Mouse (Mus musculus) embryonic fibroblast, embryonic 13.5 days (primary cell): ENCODE measurements around the gene Olfr1040. TPM values are rescaled to one million over a fixed set of nuclear protein-coding genes. Genes with fewer than 3 reads are reported as not detected.
"Not testable (repeated sequence)": the region's sequence is repeated elsewhere in the genome, so short reads cannot be mapped to it uniquely, and the experiment has no call there.

Source experiments
- H3K27ac ChIP-seq: 2 replicates; pipeline ENCODE4 v1.5.1; 2012; ENCODE audit warnings: low read length, control low read depth, inconsistent platforms; ENCODE audit not compliant: insufficient read depth
- H3K4me1 ChIP-seq: 2 replicates; pipeline ENCODE4 v1.6.1; 2011; ENCODE audit warnings: low read length; ENCODE audit not compliant: control insufficient read depth, insufficient read depth
- H3K4me3 ChIP-seq: 2 replicates; pipeline ENCODE4 v1.5.1; 2011; ENCODE audit warnings: mild to moderate bottlenecking, control low read depth, low read length; ENCODE audit not compliant: insufficient read depth
- CTCF ChIP-seq: IDR thresholded peaks from 2 replicates; pipeline ENCODE4 v1.5.1; 2011; ENCODE audit warnings: mild to moderate bottlenecking, control low read depth, low read length, moderate library complexity, borderline replicate concordance; ENCODE audit not compliant: insufficient read depth
- POLR2A ChIP-seq: IDR thresholded peaks from 2 replicates; pipeline ENCODE4 v1.6.1; 2011; ENCODE audit warnings: low read depth, mild to moderate bottlenecking, control low read depth, low read length, moderate library complexity
- polyA plus RNA-seq: library from polyadenylated mRNA; stranded (reverse); fragments of >200 nt; gene quantifications from 2 replicates; pipeline ENCODE4 v1.2.4, GENCODE M21; 2011; ENCODE audit warnings: low read depth; ENCODE audit not compliant: missing spikeins, insufficient read length

Olfr1040 gene
- not detected in 2 replicates for polyA plus RNA-seq

DNA sequence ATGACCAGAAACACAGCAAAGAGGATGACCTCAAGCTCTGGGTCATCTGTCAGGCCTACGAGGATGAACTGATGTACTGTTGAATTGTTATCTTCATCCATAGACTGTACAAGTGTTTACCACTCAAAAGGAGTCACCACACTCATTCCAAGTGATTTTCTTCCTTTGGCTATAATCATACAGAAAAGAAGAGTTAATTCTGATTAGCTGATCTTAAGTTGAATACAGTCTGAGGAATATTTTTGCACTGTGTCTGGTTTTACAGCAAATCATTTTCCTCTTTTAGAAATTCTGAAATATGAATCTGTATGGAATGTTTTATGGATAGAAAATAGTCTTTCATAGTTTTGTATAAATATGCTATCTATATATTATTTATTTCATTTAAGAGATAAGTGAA is at the start of gene Olfr1040:
TSS of gene Olfr1040 (minus strand) at position 101 of the 400 bp plus-strand sequence.
- Histone ChIP-seq H3K27ac (no peak within 1 kb of the TSS), H3K4me1 (no peaks in the 10 kb centered on the region), H3K4me3 (no peak within 1 kb of the TSS)
- TF ChIP-seq POLR2A (no peak), CTCF (no peak)

- TF ChIP-seq CTCF (no peak), POLR2A (no peak)
- Histone ChIP-seq H3K4me3 (no peak overlapping the region), H3K27ac (no peak overlapping the region), H3K4me1 (no peaks in the 10 kb centered on the region)
Measured at GRCm38 (mm10) chr2:86195863-86196262, 49.3 kb upstream of the Olfr1040 start.

- TF ChIP-seq CTCF (no peak), POLR2A (no peak)
- Histone ChIP-seq H3K27ac (no peak within 1 kb of the TSS), H3K4me3 (no peak within 1 kb of the TSS), H3K4me1 (no peaks in the 10 kb centered on the region)
Measured at GRCm38 (mm10) chr2:86185583-86185982, 39.1 kb upstream of the Olfr1040 start, which contains the start of gene Olfr52. Gene Olfr52 (minus strand): TSS chr2:86185683.

GRCm38 (mm10) chr2:86179950-86180349 is 33.4 kb upstream of the Olfr1040 start:
- TF ChIP-seq POLR2A (no peak), CTCF (no peak)
- H3K4me3 ChIP-seq = no peak overlapping the region
- H3K4me1 ChIP-seq = no peaks in the 10 kb centered on the region
- no peak overlapping the region for H3K27ac ChIP-seq

DNA sequence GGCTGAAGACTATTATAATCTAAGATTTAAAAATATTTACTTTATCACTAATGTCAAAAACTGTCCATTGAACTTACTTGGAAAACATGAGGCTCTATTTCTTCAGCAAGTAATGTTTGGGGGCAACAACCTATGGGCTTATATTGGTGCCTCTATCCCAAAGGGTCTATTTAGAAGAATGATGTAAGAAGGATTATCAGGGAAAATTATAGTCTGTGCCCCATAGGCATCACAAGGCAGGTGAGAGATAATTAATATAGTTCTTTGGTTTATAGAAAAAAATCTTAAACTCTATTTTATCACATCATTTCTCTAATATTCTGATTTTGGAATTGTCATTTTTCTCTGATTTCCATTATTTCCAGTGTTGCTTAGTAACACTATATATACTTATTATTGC is 31.2 kb upstream of the Olfr1040 start, which contains the start of gene Olfr1044:
TSS of gene Olfr1044 (minus strand) at position 101 of the 400 bp plus-strand sequence.
- TF ChIP-seq CTCF (no peak), POLR2A (no peak)
- no peaks in the 10 kb centered on the region for H3K4me1 ChIP-seq
- no peak within 1 kb of the TSS for H3K4me3 ChIP-seq
- no peak within 1 kb of the TSS for H3K27ac ChIP-seq

GRCm38 (mm10) chr2:86175422-86175821 is 28.9 kb upstream of the Olfr1040 start:
- H3K27ac ChIP-seq, H3K4me3 ChIP-seq, H3K4me1 ChIP-seq: not testable (repeated sequence)

- Histone ChIP-seq H3K4me1 (no peaks in the 10 kb centered on the region), H3K4me3 (no peak within 1 kb of the TSS), H3K27ac (no peak within 1 kb of the TSS)
- no peak for TF ChIP-seq POLR2A
- no peak for TF ChIP-seq CTCF
Measured at GRCm38 (mm10) chr2:86167422-86167821, 20.9 kb upstream of the Olfr1040 start, which contains the start of gene Olfr1043. Gene Olfr1043 (minus strand): TSS chr2:86167522.

- no peak for TF ChIP-seq CTCF
- TF ChIP-seq POLR2A = no peak
- no peaks in the 10 kb centered on the region for H3K4me1 ChIP-seq
- no peak within 1 kb of the TSS for H3K27ac ChIP-seq
- no peak within 1 kb of the TSS for H3K4me3 ChIP-seq
Measured at GRCm38 (mm10) chr2:86161738-86162137, 15.2 kb upstream of the Olfr1040 start, which contains the start of gene Olfr1042. Gene Olfr1042 (minus strand): TSS chr2:86161838.

DNA sequence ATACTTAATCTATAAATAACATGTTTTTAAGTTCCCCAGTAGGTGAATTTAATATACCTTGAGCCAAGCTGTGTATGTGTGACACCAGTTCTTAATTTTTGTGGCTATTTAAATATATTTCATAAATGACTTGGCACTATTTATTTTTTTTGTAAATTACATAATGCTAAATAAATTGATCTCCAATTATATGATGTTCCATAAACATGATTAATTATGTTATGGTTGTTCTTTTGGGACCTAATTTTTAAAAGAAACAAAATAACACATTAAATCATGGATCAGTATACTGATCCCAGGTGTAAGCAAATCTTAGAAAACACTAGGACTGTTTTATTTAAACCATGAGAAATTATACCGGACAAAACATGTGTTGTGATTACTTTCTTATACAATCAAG is 10.7 kb downstream of the Olfr1040 start, which contains the start of gene Olfr1039:
TSS of gene Olfr1039 (minus strand) at position 101 of the 400 bp plus-strand sequence.
- TF ChIP-seq CTCF (no peak), POLR2A (no peak)
- no peaks in the 10 kb centered on the region for H3K4me1 ChIP-seq
- H3K27ac ChIP-seq = no peak within 1 kb of the TSS
- H3K4me3 ChIP-seq = no peak within 1 kb of the TSS

Other genes starting within 250 kb of the Olfr1040 start
- not detected in 2 replicates for gene Olfr1024, start 241.7 kb downstream of the Olfr1040 start, polyA plus RNA-seq
- not detected in 2 replicates for gene Olfr1025-ps1, start 231.5 kb downstream of the Olfr1040 start, polyA plus RNA-seq
- gene Olfr1026, start 225.2 kb downstream of the Olfr1040 start, polyA plus RNA-seq = not detected in 2 replicates
- not detected in 2 replicates for gene Olfr1028, start 196.3 kb downstream of the Olfr1040 start, polyA plus RNA-seq
- gene Olfr1029, start 172.8 kb downstream of the Olfr1040 start, polyA plus RNA-seq = not detected in 2 replicates
- not detected in 2 replicates for gene Olfr1030, start 167.5 kb downstream of the Olfr1040 start, polyA plus RNA-seq
- not detected in 2 replicates for gene Olfr1031, start 156.4 kb downstream of the Olfr1040 start, polyA plus RNA-seq
- gene Olfr1032, start 141.2 kb downstream of the Olfr1040 start, polyA plus RNA-seq = not detected in 2 replicates
- 0.63 and 1.2 TPM in 2 replicates for gene Olfr1033, start 126.1 kb downstream of the Olfr1040 start, polyA plus RNA-seq
- gene Olfr1034, start 100.9 kb downstream of the Olfr1040 start, polyA plus RNA-seq = not detected in 2 replicates
- not detected in 2 replicates for gene Olfr1036, start 72.7 kb downstream of the Olfr1040 start, polyA plus RNA-seq
- not detected in 2 replicates for gene Olfr1037, start 59.3 kb downstream of the Olfr1040 start, polyA plus RNA-seq
- not detected in 2 replicates for gene Olfr1039, start 10.8 kb downstream of the Olfr1040 start, polyA plus RNA-seq
- not detected in 2 replicates for gene Olfr1042, start 15.1 kb upstream of the Olfr1040 start, polyA plus RNA-seq
- gene Olfr1043, start 20.8 kb upstream of the Olfr1040 start, polyA plus RNA-seq = not detected in 2 replicates
- gene Olfr1044, start 31.1 kb upstream of the Olfr1040 start, polyA plus RNA-seq = not detected in 2 replicates
- not detected in 2 replicates for gene Olfr52, start 39.0 kb upstream of the Olfr1040 start, polyA plus RNA-seq
- gene Olfr1045, start 56.3 kb upstream of the Olfr1040 start, polyA plus RNA-seq = not detected in 2 replicates
- not detected in 2 replicates for gene Olfr1046, start 72.6 kb upstream of the Olfr1040 start, polyA plus RNA-seq
- gene Olfr1047, start 84.7 kb upstream of the Olfr1040 start, polyA plus RNA-seq = not detected in 2 replicates
- gene Olfr1048, start 93.6 kb upstream of the Olfr1040 start, polyA plus RNA-seq = not detected in 2 replicates
- gene Olfr1049, start 111.6 kb upstream of the Olfr1040 start, polyA plus RNA-seq = not detected in 2 replicates
- gene Olfr1051, start 132.4 kb upstream of the Olfr1040 start, polyA plus RNA-seq = not detected in 2 replicates
- gene Olfr1052, start 145.7 kb upstream of the Olfr1040 start, polyA plus RNA-seq = not detected in 2 replicates
- not detected in 2 replicates for gene Olfr1053, start 168.6 kb upstream of the Olfr1040 start, polyA plus RNA-seq
- not detected in 2 replicates for gene Olfr1054, start 188.7 kb upstream of the Olfr1040 start, polyA plus RNA-seq
- not detected in 2 replicates for gene Olfr1055, start 203.6 kb upstream of the Olfr1040 start, polyA plus RNA-seq
- gene Olfr1056, start 215.7 kb upstream of the Olfr1040 start, polyA plus RNA-seq = not detected in 2 replicates
- gene Olfr1057, start 231.7 kb upstream of the Olfr1040 start, polyA plus RNA-seq = not detected in 2 replicates
- not detected in 2 replicates for gene Olfr1058, start 241.8 kb upstream of the Olfr1040 start, polyA plus RNA-seq